Mouse (Mus musculus) erythroblast, embryonic 14.5 days (primary cell): Measurements from ENCODE around the gene Fam169a.

ENCODE experiments used
- GATA1 ChIP-seq: IDR thresholded peaks from 2 replicates; pipeline ENCODE4 v1.6.1; 2012; ENCODE audit warnings: low read length, inconsistent platforms, mixed read lengths
- TAL1 ChIP-seq: IDR thresholded peaks from 3 replicates; pipeline ENCODE4 v1.6.1; 2012; ENCODE audit warnings: low read length, inconsistent platforms, mixed read lengths

- TF ChIP-seq TAL1 = no peak
- no peak for TF ChIP-seq GATA1
Observed at GRCm38 (mm10) chr13:97095726-97096125, 28.6 kb downstream of the Fam169a start.
